Mouse (Mus musculus) WW6 (cell line): ENCODE data around the gene Igfbp3.

Experiments used
- DNase-seq: peaks from one replicate; pipeline ENCODE4 v3.0.0-alpha.2; 2013; ENCODE audit warnings: low read depth, low spot score

The Igfbp3 gene

DNA sequence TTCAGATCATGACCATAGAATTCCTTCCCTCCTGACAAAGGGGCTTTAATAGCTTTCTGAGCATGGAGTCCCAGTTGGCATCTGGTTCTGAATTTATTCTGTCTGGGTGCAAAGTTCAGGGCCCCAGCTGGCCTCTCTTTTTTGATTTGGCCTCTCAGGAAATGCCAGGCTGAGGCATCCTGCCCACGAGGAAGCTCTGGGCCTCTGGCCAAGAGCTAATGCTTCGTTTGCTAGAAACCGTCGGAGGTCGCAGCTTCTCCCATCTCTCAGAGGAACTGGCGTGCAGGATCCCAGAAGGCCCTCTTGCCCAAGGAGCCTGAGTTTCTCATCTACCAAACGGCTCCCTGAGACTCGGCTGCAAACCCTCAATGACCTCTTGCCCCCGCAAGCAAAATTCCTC lies 2.5 kb downstream of the Igfbp3 start:
- DNase-seq, result no peak

DNA sequence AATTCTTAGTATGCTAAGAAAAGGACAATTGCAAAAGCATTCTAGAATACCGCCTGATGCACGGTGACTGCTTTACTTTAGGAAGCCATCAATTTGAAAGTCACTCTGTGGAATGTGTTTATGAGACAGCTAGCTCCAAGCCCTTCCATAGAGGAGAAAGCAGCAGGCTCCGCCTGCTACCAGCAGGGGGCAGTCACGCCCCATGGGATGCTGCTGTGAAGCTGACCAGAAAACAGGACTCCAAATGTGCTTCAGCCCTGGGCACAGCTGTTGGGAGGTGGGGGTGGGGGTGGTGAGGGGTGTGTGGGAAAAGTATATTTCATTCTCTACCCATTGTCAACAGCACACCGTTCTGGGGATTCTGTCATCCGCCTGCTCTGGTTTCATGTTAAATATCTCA lies 3.4 kb downstream of the Igfbp3 start:
- DNase-seq, result no peak

DNA sequence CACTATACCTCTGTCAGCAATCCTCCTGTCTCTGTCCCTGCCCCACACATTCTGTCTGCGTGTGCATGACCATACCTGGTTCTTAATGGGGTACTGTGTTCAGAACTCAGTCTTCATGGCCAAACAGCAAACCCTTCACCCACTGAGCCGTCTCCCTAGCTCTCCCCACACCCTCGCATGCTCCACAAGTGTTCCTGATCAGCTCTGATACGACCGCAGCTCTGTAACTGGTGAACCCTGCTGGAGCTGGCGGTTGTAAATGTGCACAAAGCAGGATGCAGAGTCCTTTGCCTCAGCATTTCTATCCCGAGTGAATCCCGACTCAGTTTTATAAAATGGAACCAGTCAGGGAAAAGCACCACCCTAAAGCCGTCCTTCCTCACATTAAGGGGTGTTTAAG lies 9.9 kb downstream of the Igfbp3 start:
- DNase-seq, result no peak

DNA sequence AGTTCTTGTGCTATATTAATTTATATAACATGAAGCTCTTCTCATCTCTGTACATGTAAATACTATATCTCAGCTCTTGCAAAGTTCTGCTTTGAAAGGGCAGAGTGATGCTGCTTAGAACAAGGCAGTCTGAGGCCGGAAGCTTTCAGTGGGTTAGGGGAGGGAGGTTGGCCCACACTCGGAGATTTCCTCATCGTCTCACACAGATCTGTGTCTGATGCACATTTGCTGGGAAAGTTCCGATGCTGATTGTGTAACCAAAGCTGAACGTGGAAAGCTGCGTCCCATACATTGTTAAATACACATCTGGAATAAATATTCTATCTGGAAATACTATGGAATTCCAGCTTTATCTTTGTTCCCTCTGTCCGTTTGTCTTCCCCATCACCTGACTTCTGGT lies 11.5 kb downstream of the Igfbp3 start:
- DNase-seq, result no peak

DNA sequence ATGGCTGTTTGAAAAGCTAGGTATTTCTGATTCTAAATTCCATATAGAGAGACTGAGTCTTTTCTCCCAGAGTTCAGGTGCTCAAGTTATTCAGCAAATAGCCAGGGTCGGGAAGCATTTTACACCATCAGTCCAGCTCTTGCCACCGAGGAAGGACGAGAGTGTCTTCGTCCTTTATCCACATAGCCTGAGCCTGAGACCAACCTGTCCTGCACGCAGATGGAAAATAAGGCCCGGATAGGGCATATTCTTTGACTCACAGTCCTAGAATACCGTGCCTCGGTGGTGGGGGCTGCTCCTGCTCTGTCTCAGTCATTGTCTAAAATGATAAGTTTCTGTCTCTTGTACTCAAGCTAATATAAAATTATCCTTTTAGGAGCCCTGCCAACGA lies 13.3 kb downstream of the Igfbp3 start:
- no peak for DNase-seq

DNA sequence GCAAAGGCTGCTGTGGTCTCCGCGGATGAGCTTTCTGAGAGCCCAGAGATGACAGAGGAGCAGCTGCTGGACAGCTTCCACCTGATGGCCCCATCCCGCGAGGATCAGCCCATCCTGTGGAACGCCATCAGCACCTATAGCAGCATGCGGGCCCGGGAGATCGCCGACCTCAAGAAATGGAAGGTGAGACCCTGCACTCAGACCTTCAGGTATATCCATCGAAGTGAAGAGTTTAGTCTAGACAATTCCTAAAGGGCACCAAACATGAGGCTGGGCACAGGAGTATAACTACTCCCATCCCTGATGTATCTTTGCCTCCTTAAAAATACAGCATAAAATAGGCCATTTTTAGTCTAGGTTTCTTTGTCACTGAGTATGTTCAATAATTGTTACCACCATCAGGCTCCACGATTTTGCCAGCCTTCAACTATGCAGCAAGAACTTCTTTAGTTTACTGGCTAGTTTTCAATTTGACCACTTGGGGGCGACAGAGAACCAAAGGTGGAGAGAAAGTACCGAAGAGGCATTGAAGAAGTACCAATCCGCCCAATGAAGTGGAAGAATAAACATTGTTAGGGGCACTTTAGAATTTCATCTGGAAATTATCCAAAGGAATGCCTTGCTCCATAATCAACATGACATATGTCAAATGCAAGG lies 13.9 kb downstream of the Igfbp3 start:
- no peak for DNase-seq

DNA sequence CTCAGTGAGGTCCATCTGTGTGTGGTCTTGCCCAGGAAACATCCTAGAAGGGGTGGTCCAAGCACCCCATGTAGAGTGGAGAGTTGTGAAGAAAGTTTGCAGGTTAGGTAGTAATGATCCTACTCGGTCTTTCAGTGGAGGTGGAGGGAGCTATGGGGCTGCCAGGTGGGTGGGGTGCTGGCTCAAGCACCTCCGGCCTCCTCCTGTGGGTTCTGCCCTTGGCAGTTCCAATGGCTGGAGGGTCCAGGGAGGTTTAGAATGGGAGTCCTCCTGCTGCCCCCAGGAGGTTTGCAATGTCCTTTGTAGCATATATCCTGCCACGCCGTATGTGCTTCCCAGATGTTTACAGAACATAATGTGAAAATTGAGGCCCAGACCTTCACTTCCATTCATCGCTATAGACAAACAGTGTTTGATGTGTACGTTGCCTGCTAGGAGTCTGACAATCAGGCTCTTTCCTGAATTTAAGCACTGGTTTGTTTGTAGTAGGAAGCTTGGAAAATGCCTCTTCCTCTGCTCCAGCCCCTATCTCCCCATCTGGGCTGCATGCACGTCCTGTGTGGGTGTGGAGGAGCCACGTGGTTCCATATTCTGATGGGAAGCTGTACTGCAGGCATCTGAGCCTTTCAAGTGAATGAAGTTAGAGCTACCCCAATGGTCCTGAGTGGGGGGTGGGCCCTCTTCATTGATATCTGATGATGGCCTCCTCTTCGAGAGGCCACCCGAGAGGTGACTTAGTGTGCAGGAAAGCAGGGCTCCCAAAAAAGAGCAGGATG lies 15.1 kb downstream of the Igfbp3 start:
- DNase-seq, result no peak

DNA sequence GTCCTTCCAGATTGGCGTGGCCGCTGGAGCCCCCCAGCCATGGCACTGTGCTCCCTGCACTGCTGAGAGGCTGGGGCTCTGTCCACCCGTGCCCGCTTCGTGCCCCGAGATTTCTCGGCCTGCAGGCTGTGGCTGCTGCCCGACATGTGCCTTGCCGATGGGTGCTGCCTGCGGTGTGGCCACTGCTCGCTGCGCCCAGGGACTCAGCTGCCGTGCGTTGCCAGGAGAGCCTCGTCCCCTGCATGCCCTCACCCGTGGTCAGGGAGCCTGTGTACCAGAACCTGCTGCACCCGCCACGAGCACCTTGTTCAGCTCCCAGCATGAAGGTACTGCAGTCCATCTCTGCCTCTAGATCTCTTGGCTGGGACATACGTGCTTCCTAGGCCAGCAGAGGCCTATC lies 15.7 kb downstream of the Igfbp3 start:
- no peak for DNase-seq

DNA sequence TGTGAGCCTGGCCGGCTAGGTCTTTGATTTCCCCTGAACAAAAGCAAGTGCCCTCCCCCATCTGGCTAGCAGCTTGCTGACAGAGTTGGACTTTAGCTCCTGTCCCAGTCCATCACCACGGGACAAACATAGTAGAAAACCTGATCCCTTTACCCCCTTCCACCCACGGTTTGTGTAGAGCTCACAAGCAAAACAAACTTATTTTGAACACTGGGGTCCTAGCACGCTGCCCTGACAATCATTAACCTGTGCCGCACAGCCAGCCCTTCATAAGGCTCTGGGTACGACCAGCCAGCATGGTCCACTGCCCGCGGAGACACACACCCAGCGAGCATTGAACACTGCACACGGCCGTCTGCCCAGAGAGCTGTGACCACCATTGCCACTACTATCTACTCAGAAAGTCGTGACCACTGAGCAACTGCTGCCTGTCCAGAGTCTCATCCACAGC lies 16.2 kb downstream of the Igfbp3 start, which contains the start of gene Igfbp1:
Gene Igfbp1, plus strand, starts transcription at position 292 of the 451 bp plus-strand sequence.
- DNase-seq, result no peak

DNA sequence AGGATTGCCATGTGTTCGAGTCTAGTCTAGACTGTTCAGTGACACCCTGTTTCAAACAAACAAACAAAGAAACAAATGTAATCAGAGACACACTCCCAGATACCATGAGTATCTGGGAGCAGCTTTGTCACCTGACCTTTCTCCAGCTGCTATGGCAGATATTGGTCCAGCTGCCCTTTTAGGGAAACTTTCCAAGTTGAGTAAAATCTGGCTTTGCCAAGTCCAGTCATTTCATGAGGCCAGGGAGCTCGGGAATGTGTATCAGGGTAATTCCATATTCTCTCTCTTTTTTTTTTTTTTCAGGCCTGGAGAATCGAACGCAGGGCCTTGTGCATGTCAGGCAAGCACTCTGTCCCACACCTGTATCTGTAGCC lies 18.4 kb downstream of the Igfbp3 start:
- no peak for DNase-seq

DNA sequence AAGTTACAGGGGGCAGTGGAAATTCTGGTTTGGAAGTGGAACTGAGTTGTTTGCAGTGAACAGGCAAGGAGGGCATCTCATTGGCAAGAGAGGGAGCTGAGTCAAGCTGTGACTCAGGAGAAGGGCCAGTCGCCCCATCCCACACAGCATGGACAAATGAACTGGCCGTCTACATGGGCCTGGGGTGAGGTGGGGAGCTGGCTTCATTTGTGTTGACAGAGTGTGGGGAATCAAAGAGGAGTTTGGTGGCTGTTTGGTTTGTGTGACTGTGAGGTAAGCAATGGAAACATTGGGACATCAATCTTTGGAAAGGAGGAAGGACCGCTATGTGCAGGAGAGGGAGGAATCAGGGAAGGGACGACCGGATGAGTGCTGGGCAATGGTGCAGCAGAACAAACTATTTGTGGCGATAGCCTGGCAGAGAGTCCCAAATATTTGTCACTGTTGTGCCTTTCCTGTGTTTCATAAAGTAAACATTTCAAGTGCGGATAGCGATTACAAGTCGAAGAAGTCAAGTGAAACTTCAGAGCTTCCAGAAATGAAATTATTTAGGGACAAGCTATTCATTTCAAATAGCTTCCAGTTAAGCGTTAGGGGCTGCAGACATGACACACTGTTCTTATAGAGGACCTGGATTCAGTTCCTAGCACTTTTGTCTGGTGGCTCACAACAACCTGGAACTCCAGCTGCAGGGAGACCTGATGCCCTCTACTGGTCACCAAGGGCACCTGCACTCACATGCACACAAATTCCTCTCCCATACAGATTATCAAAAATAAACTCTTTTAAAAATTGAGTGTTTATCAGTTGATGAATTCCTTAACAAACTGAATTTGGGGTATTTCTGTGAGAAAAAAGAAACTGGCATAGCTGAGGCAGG lies 19.1 kb downstream of the Igfbp3 start:
- DNase-seq, result no peak

DNA sequence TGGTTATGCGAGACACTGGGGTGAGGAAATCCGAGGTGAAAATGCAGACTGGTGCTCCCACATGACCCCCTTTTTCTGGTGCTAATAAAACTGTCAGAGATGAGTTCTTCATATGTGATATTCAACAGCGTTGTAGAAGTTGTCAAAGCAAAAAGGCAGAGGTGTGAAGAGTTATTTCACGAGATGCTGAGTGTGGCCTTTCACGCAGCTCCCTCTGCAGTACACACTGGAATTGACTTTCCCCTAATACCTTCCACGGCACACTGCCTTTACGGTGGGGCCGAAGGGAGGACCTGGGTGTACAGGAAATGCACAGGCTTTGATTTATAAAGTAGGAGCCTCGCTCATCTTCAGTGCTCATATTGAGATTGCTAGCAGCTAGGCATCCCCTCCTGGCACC lies 20.6 kb downstream of the Igfbp3 start:
- DNase-seq, result no peak

DNA sequence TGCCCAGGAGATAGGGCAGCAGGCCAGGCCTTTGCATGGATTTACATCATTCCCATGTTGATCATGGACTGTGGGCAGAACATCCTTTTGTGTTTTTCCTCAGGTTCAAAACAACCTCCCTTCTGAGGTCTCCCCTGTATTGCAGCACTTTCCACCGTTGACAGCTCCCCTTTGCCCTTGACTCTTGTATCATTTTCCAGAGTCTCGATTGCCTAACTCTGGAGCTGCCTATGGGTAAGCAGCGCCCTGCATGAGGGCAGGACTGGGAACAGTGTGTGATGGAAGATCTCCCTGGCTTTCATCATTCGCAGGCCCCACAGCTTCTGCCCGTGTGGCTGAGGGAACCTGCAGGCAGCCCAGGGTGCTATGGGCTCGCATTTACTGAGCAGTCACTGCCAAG lies 21.0 kb downstream of the Igfbp3 start:
- no peak for DNase-seq

DNA sequence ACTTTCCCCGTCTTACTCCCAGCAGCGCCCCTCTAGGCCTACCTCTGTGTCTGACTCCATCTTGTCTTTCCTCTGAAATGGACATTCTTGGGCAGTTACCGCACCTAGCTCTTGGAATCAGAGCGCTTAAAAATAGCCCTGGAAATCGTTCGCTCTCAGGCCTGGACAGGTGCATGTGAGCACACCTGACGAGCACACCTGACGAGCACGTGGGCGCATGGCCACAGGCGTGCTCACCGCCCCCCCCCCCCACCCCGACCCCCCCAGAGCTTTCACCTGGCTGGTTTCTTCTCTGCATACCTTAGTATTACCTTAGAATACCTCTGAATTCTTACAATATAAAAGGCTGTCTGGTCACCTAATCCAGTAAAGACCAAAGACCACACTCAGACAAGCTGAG lies 25.3 kb downstream of the Igfbp3 start, which contains the start of gene Gm11985:
Gene Gm11985, minus strand, starts transcription at position 101 of the 400 bp plus-strand sequence.
- DNase-seq, result no peak

DNA sequence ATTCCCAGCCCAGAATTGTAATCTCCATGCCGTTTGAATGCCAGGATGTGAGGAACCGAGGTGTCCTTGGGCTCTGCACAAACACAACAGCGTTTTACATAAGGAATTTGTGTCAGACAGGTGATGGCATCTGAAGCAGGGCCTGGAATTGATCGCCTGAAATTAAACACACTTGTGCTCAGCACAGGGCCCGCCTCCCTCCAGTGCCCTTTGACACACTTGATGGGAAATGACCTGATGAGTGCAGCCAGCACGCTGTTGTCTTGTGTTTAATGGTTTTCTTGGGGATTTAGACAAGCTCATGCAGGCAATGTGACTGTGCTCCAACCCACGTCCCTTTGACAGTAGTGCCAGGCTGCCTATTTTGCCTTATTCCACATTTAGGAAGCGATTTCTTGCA lies 26.3 kb downstream of the Igfbp3 start:
- DNase-seq, result no peak

DNA sequence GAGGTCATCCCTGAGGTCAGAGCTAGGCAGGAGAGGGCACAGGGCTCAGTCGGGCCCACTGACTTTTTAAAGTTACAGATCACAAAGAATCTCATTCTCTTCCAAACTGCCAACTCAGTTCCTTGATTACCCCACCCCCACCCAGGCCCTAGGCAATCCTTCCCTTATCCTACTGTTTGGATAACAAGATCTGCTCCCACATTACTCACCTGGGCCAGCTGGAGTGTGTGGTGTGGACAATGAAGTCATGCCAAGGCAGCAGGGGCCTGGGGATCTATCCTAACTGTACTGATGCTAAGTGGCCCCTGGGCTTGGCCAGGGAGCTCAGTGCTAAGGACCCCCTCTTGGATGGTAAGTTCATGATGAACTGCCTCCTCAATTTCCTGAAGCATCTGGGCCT lies 29.3 kb downstream of the Igfbp3 start:
- DNase-seq, result no peak

DNA sequence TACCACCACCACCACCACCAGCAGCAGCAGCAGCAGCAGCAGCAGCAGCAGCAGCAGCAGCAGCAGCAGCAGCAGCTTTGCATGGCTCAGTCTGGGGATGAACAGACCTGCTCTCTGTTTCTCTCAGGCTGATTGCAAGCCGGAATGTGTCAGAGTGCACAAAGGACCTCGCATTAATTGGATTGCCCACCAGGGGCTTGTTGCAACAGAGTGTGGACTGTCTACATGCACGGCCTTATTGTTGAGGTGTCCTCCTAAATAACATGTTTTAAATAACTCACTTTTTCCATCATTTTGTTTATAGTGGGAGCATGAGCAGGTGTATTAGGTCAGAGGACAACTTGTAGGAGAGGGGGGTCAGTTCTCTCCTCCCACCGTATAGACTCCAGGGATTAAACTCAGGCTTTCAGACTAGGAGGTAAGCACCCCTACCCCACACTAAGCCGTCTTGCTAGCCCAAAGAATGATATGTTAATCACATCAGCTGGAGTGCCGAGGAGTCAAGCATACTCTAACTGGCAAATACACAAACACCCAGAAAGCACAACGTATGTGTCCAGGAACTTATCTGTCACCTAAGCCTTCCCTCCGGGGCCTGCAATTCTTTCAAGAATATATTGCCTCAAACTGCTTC lies 31.2 kb downstream of the Igfbp3 start:
- no peak for DNase-seq

DNA sequence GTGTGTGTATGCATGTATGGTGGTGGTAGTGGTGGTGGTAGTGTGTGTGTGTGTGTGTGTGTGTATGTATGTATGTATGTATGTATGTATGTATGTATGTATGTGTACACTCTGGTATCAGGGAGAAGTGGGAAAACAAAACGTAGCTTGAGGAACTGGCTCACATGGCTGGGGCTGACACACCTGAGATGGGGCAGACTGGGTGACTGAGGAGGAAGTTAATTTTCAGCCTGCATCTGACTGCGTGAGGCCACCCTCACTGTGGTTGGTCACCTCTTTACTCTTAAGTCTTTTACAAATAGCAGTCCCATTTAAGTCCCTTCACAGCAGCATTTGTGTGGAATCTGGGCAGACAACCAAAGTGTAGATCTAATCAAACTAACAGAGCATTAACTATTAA lies 34.4 kb downstream of the Igfbp3 start:
- no peak for DNase-seq

DNA sequence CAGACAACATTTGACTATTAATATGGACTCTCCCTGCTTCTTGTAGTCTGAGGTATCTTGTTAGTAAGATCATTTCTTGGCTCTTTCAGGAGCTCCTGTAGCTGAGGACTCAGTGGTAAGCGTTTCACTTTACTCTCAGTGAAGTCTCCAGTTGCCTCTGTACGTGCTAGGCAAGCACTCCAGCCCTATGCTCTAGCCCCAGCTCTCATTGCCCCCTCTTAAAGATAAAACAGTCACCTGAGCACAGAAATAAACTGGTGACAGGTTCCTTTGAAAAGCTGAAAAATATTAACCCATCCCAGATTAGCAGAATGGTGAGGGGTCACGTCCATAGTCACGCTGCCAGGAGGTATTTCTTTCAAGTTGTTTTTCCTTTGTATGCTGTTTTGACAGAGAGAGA lies 35.0 kb downstream of the Igfbp3 start:
- no peak for DNase-seq

DNA sequence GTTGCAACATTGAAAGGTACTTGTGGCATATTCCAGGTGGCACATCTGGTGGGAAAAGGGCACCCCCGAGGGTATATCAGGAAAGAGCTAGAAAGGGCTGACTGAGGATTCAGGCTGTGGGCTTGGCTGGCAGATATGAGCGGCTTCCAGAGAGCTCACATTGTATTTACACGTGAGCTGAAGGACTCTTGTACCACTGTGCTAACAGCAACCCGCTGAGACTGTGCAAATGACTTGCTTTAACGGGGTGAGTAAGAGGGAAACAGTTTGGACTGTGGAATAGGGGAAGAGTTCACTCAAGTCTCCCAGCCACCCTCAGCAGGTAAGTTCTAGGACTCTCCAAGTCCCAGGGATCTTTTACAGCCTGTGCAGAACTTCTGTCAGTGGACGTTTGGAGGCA lies 40.1 kb downstream of the Igfbp3 start:
- DNase-seq, result no peak

DNA sequence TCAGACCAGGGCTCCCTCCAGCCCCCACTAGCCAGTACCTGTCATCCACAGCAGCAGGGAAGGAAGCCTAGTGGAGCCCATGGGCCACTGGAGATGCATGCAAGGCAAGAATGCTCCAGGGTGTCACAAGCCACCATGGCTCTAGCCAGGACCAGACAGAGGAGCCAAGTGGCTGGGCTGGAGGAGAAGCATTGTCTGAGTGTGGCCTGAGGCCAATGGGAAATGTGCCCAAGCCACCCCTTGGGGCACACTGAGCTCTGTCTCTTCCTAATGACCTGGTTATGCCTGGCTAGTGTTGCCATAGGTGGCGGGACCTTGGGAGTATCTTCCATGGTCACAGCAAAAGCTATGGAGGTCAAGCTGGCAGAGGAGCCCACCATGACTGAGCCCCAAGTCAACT lies 44.1 kb downstream of the Igfbp3 start:
- no peak for DNase-seq

DNA sequence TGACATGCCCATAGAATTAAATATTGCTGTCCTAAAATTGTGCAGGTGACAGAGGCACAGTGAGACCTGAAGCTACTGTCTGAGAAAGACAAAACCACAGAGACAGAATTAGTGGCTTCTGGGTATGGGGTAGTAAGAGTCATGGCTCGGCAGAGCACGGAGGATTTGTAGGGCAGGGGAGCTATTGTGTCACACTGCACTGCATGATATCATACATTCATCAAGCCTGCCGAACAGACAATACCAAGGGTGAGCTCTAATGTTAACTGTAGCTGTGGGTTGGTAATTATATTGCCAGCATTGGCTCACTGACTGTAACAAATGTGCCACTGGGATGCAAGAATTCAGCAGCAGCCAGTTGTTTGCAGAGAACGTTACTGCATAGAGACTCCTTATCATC lies 49.3 kb downstream of the Igfbp3 start:
- no peak for DNase-seq
